Mouse (Mus musculus): ENCODE measurements around the gene Iars. TPM values are rescaled to one million over a fixed set of nuclear protein-coding genes. Genes with fewer than 3 reads are reported as not detected.

Iars gene
- total and polyA plus RNA-seq, 3 experiments: 86.4 to 4,419 (median 178) TPM

- no peak overlapping the region for H3K9ac ChIP-seq (ENCODE audit: control insufficient read depth, low read depth, low read length, poor library complexity, severe bottlenecking)
- no peaks in the 10 kb centered on the region for H3K27me3 ChIP-seq (ENCODE audit: control insufficient read depth in 1 of 2, insufficient read depth in 2 of 2, low read length in 2 of 2)
- H3K4me3 ChIP-seq (ENCODE audit: control insufficient read depth in 1 of 2, insufficient read depth in 1 of 2, low read depth in 2 of 2, low read length in 2 of 2): no peak overlapping the region
- no peaks in the 10 kb centered on the region for H3K79me2 ChIP-seq (ENCODE audit: control insufficient read depth, insufficient read depth, low read length, poor library complexity)
- peaks cover 11% of the 10 kb centered on the region in 2 experiments for H3K36me3 ChIP-seq (ENCODE audit: control insufficient read depth in 1 of 2, insufficient read depth in 2 of 2, low read length in 2 of 2)
- no peaks in the 10 kb centered on the region for H3K9me3 ChIP-seq (replicated peaks; ENCODE audit: insufficient read depth, low read length)
- peaks cover 2 to 6% of the 10 kb centered on the region in 2 experiments; a peak in 2 of 4 replicates for H3K4me1 ChIP-seq (ENCODE audit: control insufficient read depth in 1 of 2, insufficient read depth in 2 of 2, low read length in 2 of 2)
- TF ChIP-seq POLR2AphosphoS2 (IDR thresholded peaks at IDR 0.05; ENCODE audit: low read length): peak; percentile 61; the same call in 1 of the 2 replicates
- TF ChIP-seq GATA1 (IDR thresholded peaks at IDR 0.05; ENCODE audit: low read depth, low read length): no peak
- peak; percentile 19 for DNase-seq (ENCODE audit: low read depth, low spot score)
- H3K27ac ChIP-seq (ENCODE audit: control insufficient read depth, low read depth, low read length): no peak overlapping the region
Observed at GRCm38 (mm10) chr13:49736430-49736829, 54.5 kb downstream of the Iars start.

- Histone ChIP-seq H3K4me3 (ENCODE audit: control insufficient read depth in 1 of 2, insufficient read depth in 1 of 2, low read depth in 2 of 2, low read length in 2 of 2) (no peak overlapping the region), H3K27me3 (ENCODE audit: control insufficient read depth in 1 of 2, insufficient read depth in 2 of 2, low read length in 2 of 2) (no peaks in the 10 kb centered on the region), H3K79me2 (ENCODE audit: control insufficient read depth, insufficient read depth, low read length, poor library complexity) (no peaks in the 10 kb centered on the region), H3K36me3 (ENCODE audit: control insufficient read depth in 1 of 2, insufficient read depth in 2 of 2, low read length in 2 of 2) (peaks cover 8 to 11% of the 10 kb centered on the region in 2 experiments; a peak in 3 of 4 replicates), H3K4me1 (ENCODE audit: control insufficient read depth in 1 of 2, insufficient read depth in 2 of 2, low read length in 2 of 2) (peaks cover 2 to 6% of the 10 kb centered on the region in 2 experiments; a peak in 2 of 4 replicates), H3K9ac (ENCODE audit: control insufficient read depth, low read depth, low read length, poor library complexity, severe bottlenecking) (no peak overlapping the region), H3K27ac (ENCODE audit: control insufficient read depth, low read depth, low read length) (no peak overlapping the region), H3K9me3 (replicated peaks; ENCODE audit: insufficient read depth, low read length) (no peaks in the 10 kb centered on the region)
- TF ChIP-seq E2F4 (IDR thresholded peaks at IDR 0.05; ENCODE audit: borderline replicate concordance, low read depth, low read length) (no peak), CTCF (IDR thresholded peaks at IDR 0.05 in 2 of 3, conservative IDR thresholded peaks at IDR 0.05 in 1 of 3; ENCODE audit: control insufficient read depth in 1 of 3, insufficient read depth in 1 of 3, low read depth in 2 of 3, low read length in 3 of 3, poor library complexity in 1 of 3, severe bottlenecking in 1 of 3) (no peak), POLR2AphosphoS5 (IDR thresholded peaks at IDR 0.05; ENCODE audit: borderline replicate concordance, low read depth, low read length) (no peak), USF2 (IDR thresholded peaks at IDR 0.05; ENCODE audit: borderline replicate concordance in 1 of 2, insufficient read depth in 1 of 2, low read depth in 1 of 2, low read length in 2 of 2) (no peak), NRF1 (IDR thresholded peaks at IDR 0.05; ENCODE audit: insufficient read depth, low read depth, low read length, poor library complexity, severe bottlenecking) (no peak), ZC3H11A (IDR thresholded peaks at IDR 0.05; ENCODE audit: low read depth, low read length) (no peak), SMC3 (IDR thresholded peaks at IDR 0.05; ENCODE audit: low read depth, low read length) (no peak), EP300 (IDR thresholded peaks at IDR 0.05; ENCODE audit: low read depth in 1 of 2, low read length in 2 of 2) (peak; percentile 56 to 87; a peak in 3 of 4 replicates), SIN3A (IDR thresholded peaks at IDR 0.05; ENCODE audit: low read length) (no peak), ZMIZ1 (IDR thresholded peaks at IDR 0.05; ENCODE audit: low read depth, low read length) (no peak), TAL1 (IDR thresholded peaks at IDR 0.05; ENCODE audit: low read length) (no peak), MEF2A (IDR thresholded peaks at IDR 0.05; ENCODE audit: extremely low read depth, insufficient replicate concordance, low read depth, low read length, poor library complexity, severe bottlenecking) (no peak), RAD21 (IDR thresholded peaks at IDR 0.05; ENCODE audit: low read depth, low read length) (no peak), BHLHE40 (IDR thresholded peaks at IDR 0.05; ENCODE audit: borderline replicate concordance, low read depth, low read length) (no peak), NELFE (IDR thresholded peaks at IDR 0.05; ENCODE audit: low read depth, low read length) (no peak), ZKSCAN1 (IDR thresholded peaks at IDR 0.05; ENCODE audit: low read depth, low read length) (no peak), RCOR1 (IDR thresholded peaks at IDR 0.05; ENCODE audit: low read depth, low read length) (peak; percentile 55), JUND (IDR thresholded peaks at IDR 0.05; ENCODE audit: low read depth, low read length) (no peak), ZNF384 (IDR thresholded peaks at IDR 0.05; ENCODE audit: low read depth, low read length) (no peak), TCF12 (IDR thresholded peaks at IDR 0.05; ENCODE audit: low read depth, low read length) (peak; percentile 55), ETS1 (IDR thresholded peaks at IDR 0.05; ENCODE audit: low read depth, low read length) (peak; percentile 45; the same call in 1 of the 2 replicates), GATA1 (IDR thresholded peaks at IDR 0.05; ENCODE audit: low read depth, low read length) (peak; percentile 81), CHD2 (IDR thresholded peaks at IDR 0.05; ENCODE audit: low read length) (no peak), KAT2A (conservative IDR thresholded peaks at IDR 0.05; ENCODE audit: low read depth, low read length) (no peak), ELF1 (IDR thresholded peaks at IDR 0.05; ENCODE audit: low read depth, low read length) (no peak)
- peak; percentile 66 for DNase-seq (ENCODE audit: low read depth, low spot score)
Observed at GRCm38 (mm10) chr13:49738011-49738410, 56.1 kb downstream of the Iars start.
